Mouse (Mus musculus) intestine, postnatal 0 days (tissue): ENCODE data around the gene Canx. TPM values are rescaled to one million over a fixed set of nuclear protein-coding genes. Genes with fewer than 3 reads are reported as not detected.

Experiments used
- ATAC-seq: fragments of 200-750 bp; cut with Nextera tagmentation; 2 replicates; pipeline ENCODE4 v1.8.0; 2017; ENCODE audit warnings: mild to moderate bottlenecking, moderate TSS enrichment, moderate library complexity
- H3K27ac ChIP-seq: fragments of 300-500 bp; sonication (generic); 2 replicates; pipeline ENCODE4 v1.5.1; 2014; ENCODE audit warnings: mild to moderate bottlenecking, low read depth, low read length, moderate library complexity
- H3K27me3 ChIP-seq: fragments of 300-500 bp; sonication (generic); replicated peaks from 2 replicates; pipeline ENCODE4 v1.6.1; 2014; ENCODE audit warnings: low read length, mixed read lengths; ENCODE audit not compliant: control insufficient read depth, insufficient read depth
- H3K36me3 ChIP-seq: fragments of 300-500 bp; sonication (generic); 2 replicates; pipeline ENCODE4 v1.6.1; 2014; ENCODE audit warnings: mild to moderate bottlenecking, moderate library complexity; ENCODE audit not compliant: control insufficient read depth, insufficient read depth
- H3K4me1 ChIP-seq: fragments of 300-500 bp; sonication (generic); replicated peaks from 2 replicates; pipeline ENCODE4 v1.6.1; 2014; ENCODE audit warnings: antibody characterized with exemption, low read length, mixed read lengths; ENCODE audit not compliant: control insufficient read depth, insufficient read depth
- H3K4me2 ChIP-seq: fragments of 300-500 bp; sonication (generic); replicated peaks from 2 replicates; pipeline ENCODE4 v1.6.1; 2014; ENCODE audit warnings: low read depth, mild to moderate bottlenecking, moderate library complexity
- H3K4me3 ChIP-seq: fragments of 300-500 bp; sonication (generic); 2 replicates; pipeline ENCODE4 v1.5.1; 2014; ENCODE audit warnings: low read depth, low read length
- H3K9ac ChIP-seq: fragments of 300-500 bp; sonication (generic); 2 replicates; pipeline ENCODE4 v1.6.1; 2014; ENCODE audit warnings: mild to moderate bottlenecking, low read depth, low read length
- H3K9me3 ChIP-seq: fragments of 300-500 bp; sonication (generic); 2 replicates; pipeline ENCODE4 v1.6.1; 2016; ENCODE audit warnings: mixed run types; ENCODE audit not compliant: control insufficient read depth
- CTCF ChIP-seq: sonication (generic); IDR thresholded peaks from 2 replicates; pipeline ENCODE4 v1.5.1; 2016; ENCODE audit warnings: low read depth, mild to moderate bottlenecking, control low read depth, antibody characterized with exemption, moderate library complexity
- WGBS: fragments of 180-500 bp; shearing (Covaris S2); extraction: QIAGEN DNeasy Blood & Tissue Kit; methylation state at CpG from one replicate; pipeline ENCODE4 v1.1.7; 2014; 5-methylcytosine and 5-hydroxymethylcytosine counted together
- polyA plus RNA-seq: library from polyadenylated mRNA; unstranded; fragments of >200 nt; fragmentation: Nextera tagmentation; extraction: Ambion mirVana; gene quantifications from 2 replicates; pipeline ENCODE4 v1.2.1, GENCODE M21; 2015

Canx gene
- polyA plus RNA-seq, 1 experiment from 2014 or later: 181 TPM

DNA sequence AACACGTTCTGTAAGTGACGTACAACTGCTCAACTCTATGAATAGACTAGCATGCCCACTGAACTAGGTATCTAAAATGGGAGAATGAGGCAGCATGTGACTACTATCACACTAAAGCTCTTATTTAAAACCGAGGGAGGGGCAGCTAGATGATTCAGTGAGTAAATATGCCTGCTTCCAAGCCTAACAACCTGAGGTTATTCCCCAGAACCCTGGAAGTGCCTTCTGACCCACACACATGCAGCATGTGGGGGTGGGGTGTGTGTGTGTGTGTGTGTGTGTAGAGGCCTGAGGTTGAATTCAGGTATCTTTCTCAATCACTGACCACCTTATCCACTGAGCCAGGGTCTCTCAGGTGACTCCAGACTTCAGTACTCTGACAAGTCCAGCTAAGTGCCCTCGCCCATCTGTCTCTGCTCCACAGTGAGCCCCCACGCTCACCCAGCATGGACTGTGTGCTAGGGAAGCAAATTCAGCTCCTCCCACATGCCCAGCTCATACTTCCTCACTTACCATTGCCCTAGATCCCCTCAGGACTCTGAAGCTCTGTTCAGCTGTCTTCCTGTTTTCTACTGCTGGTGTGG lies 49.8 kb downstream of the Canx start:
- H3K4me2 ChIP-seq: no peak overlapping the region
- 59% methylated on average over 5 of the region's 5 CpGs for WGBS
- H3K36me3 ChIP-seq: peaks cover 6% of the 10 kb centered on the region; the same call in 1 of the 2 replicates
- no peaks in the 10 kb centered on the region for H3K9me3 ChIP-seq
- no peak for ATAC-seq
- no peaks in the 10 kb centered on the region for H3K4me1 ChIP-seq
- H3K27me3 ChIP-seq: no peaks in the 10 kb centered on the region
- H3K9ac ChIP-seq: no peak overlapping the region
- H3K4me3 ChIP-seq: no peak overlapping the region
- H3K27ac ChIP-seq: no peak overlapping the region
- no peak for TF ChIP-seq CTCF

DNA sequence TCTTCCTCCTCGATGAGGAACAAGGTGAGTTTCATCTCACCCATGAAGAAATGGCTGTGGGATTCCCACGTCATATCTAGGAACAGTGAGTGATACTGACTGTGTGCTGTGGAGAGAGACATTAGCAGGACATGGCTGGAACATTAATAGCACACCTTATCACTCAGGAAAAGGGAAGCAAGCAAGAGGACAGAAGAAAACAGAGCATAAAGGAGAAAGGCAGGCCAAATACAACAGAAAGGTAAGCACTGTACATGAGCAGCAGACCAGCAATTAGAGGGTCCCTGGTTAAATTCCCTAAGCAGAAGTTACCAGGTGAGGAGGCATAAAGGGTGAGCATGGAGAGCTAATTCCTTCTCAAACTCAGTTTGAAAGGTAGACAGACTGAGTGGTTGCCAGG lies 50.4 kb downstream of the Canx start:
- H3K4me1 ChIP-seq: no peaks in the 10 kb centered on the region
- no peak overlapping the region for H3K9ac ChIP-seq
- H3K4me2 ChIP-seq: no peak overlapping the region
- no peak for ATAC-seq
- no peak for TF ChIP-seq CTCF
- H3K4me3 ChIP-seq: no peak overlapping the region
- no peaks in the 10 kb centered on the region for H3K9me3 ChIP-seq
- H3K27ac ChIP-seq: no peak overlapping the region
- H3K27me3 ChIP-seq: no peaks in the 10 kb centered on the region
- peaks cover 4% of the 10 kb centered on the region; the same call in 1 of the 2 replicates for H3K36me3 ChIP-seq
- WGBS: 68% methylated on average over 2 of the region's 2 CpGs

DNA sequence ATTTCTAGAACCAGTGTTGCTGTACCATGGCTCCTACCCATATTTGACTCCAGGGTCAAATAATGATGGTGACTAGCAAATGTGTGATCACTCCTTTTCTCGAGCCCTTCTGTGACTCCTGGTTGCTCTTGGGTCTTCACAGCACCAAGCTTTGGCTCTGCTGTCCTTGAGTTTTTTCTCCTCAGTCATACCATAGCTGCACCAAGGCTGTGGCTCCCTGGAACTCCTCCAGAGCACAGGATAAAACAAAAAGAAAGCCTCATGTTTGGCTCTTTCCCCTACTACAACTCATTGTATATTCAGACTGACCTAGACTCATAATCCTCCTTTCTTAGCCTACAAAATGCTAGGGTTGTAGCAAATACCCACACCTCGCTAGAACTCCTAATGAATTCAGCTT lies 52.7 kb downstream of the Canx start:
- H3K4me3 ChIP-seq: no peak overlapping the region
- no peak for TF ChIP-seq CTCF
- H3K4me1 ChIP-seq: no peaks in the 10 kb centered on the region
- no peak overlapping the region for H3K9ac ChIP-seq
- 97% methylated on average over 2 of the region's 2 CpGs for WGBS
- ATAC-seq: no peak
- no peak overlapping the region for H3K4me2 ChIP-seq
- no peaks in the 10 kb centered on the region for H3K27me3 ChIP-seq
- peaks cover 3% of the 10 kb centered on the region; the same call in 1 of the 2 replicates for H3K36me3 ChIP-seq
- no peaks in the 10 kb centered on the region for H3K9me3 ChIP-seq
- no peak overlapping the region for H3K27ac ChIP-seq

DNA sequence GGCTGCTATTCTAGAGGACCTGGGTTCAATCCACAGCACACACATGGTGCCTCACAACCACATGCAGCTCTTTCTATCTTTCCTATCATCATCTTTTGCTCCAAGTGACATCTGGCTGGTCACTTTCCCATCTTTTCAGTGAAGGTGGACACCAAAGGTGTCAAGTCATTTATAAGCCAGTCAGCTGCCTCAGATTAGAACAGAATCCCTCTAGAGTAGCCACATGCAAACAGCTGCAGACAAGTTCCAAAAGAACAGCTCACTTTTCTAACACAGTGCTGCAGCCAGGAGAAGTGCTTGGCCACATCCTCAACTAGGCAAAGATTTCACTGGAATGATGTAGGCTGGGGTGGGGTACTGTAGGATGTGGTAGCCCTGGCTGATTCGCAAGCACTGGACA lies 55.6 kb downstream of the Canx start:
- Histone ChIP-seq H3K4me2 (no peak overlapping the region), H3K36me3 (peaks cover 17% of the 10 kb centered on the region; the same call in 1 of the 2 replicates), H3K4me1 (no peaks in the 10 kb centered on the region), H3K27me3 (no peaks in the 10 kb centered on the region), H3K9me3 (no peaks in the 10 kb centered on the region), H3K27ac (no peak overlapping the region), H3K4me3 (no peak overlapping the region), H3K9ac (no peak overlapping the region)
- no peak for ATAC-seq
- 100% methylated on average over 1 of the region's 1 CpGs for WGBS
- no peak for TF ChIP-seq CTCF

DNA sequence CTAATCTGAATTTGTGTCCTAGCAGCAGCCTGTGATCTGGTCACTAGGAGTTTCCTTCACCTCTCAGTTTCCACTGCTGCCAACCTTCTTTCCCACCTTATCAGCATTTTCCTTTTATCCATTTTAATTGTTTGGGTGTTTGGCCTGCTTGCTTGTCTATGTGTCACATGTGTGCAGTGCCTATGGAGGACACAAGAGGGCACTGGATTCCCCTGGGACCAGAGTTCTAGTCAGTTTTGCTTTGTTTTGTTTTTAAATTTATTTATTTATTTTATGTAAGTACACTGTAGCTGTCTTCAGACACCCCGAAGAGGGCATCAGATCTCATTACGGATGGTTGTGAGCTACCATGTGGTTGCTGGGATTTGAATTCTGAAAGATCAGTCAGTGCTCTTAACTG lies 56.3 kb downstream of the Canx start:
- H3K36me3 ChIP-seq: peaks cover 24% of the 10 kb centered on the region
- peak; percentile 70 for TF ChIP-seq CTCF
- no peak overlapping the region for H3K27ac ChIP-seq
- no peaks in the 10 kb centered on the region for H3K9me3 ChIP-seq
- no peak overlapping the region for H3K4me2 ChIP-seq
- no peaks in the 10 kb centered on the region for H3K4me1 ChIP-seq
- H3K4me3 ChIP-seq: no peak overlapping the region
- no peak overlapping the region for H3K9ac ChIP-seq
- WGBS: 75% methylated on average over 2 of the region's 2 CpGs
- ATAC-seq: no peak
- H3K27me3 ChIP-seq: no peaks in the 10 kb centered on the region

GRCm38 (mm10) chr11:50266997-50267396 lies 58.5 kb downstream of the Canx start:
- no peaks in the 10 kb centered on the region for H3K27me3 ChIP-seq
- 0 out of 2 replicates have a peak overlapping the region, but pooled peaks have one; percentile 10 for H3K27ac ChIP-seq
- no peaks in the 10 kb centered on the region for H3K9me3 ChIP-seq
- H3K36me3 ChIP-seq: peaks cover 36% of the 10 kb centered on the region
- H3K4me1 ChIP-seq: no peaks in the 10 kb centered on the region
- no peak overlapping the region for H3K4me3 ChIP-seq
- peak; percentile 68 for ATAC-seq
- WGBS: 93% methylated on average over 3 of the region's 3 CpGs
- H3K4me2 ChIP-seq: no peak overlapping the region
- H3K9ac ChIP-seq: no peak overlapping the region
- no peak for TF ChIP-seq CTCF
